Mouse (Mus musculus) stomach, postnatal 0 days (tissue): ENCODE measurements around the gene Nt5e.

Experiments used
- CTCF ChIP-seq: IDR thresholded peaks from 2 replicates; pipeline ENCODE4 v1.5.1; 2016; ENCODE audit warnings: antibody characterized with exemption, low read depth, mild to moderate bottlenecking, moderate library complexity
- EP300 ChIP-seq: optimal IDR thresholded peaks from 2 replicates; pipeline ENCODE3; 2016; ENCODE audit warnings: antibody characterized with exemption

- TF ChIP-seq CTCF (no peak), EP300 (no peak)
Measured at GRCm38 (mm10) chr9:88416752-88417151, 89.8 kb downstream of the Nt5e start.
